Mouse (Mus musculus) ovary, adult 18-20 months (tissue): ENCODE data around the gene H2afy.

ENCODE experiments used
- DNase-seq: peaks from one replicate; pipeline ENCODE4 v3.0.0; 2022; ENCODE audit warnings: low spot score, mixed read lengths

The H2afy gene

GRCm38 (mm10) chr13:56111601-56112000 lies 24.6 kb downstream of the H2afy start:
- DNase-seq, result no peak

- no peak for DNase-seq
Observed at GRCm38 (mm10) chr13:56110694-56111531, 25.2 kb downstream of the H2afy start.

GRCm38 (mm10) chr13:56109703-56110102 lies 26.5 kb downstream of the H2afy start:
- DNase-seq, result no peak

GRCm38 (mm10) chr13:56108849-56109519 lies 27.2 kb downstream of the H2afy start:
- no peak for DNase-seq

- DNase-seq, result no peak
Observed at GRCm38 (mm10) chr13:56104971-56105391, 31.2 kb downstream of the H2afy start.

GRCm38 (mm10) chr13:56103796-56104746 lies 32.1 kb downstream of the H2afy start:
- DNase-seq, result no peak

GRCm38 (mm10) chr13:56102160-56102559 lies 34.0 kb downstream of the H2afy start:
- no peak for DNase-seq

GRCm38 (mm10) chr13:56095601-56096195 lies 40.5 kb downstream of the H2afy start:
- DNase-seq, result no peak

- DNase-seq, result no peak
Observed at GRCm38 (mm10) chr13:56094544-56094943, 41.6 kb downstream of the H2afy start.

GRCm38 (mm10) chr13:56093680-56094079 lies 42.5 kb downstream of the H2afy start:
- no peak for DNase-seq

GRCm38 (mm10) chr13:56092606-56093005 lies 43.6 kb downstream of the H2afy start:
- DNase-seq, result no peak

GRCm38 (mm10) chr13:56090597-56090996 lies 45.6 kb downstream of the H2afy start:
- DNase-seq, result no peak

GRCm38 (mm10) chr13:56088602-56089001 lies 47.6 kb downstream of the H2afy start:
- no peak for DNase-seq

GRCm38 (mm10) chr13:56087936-56088335 lies 48.2 kb downstream of the H2afy start:
- DNase-seq, result no peak

GRCm38 (mm10) chr13:56084146-56084905 lies 51.8 kb downstream of the H2afy start:
- DNase-seq, result no peak

GRCm38 (mm10) chr13:56081656-56082055 lies 54.5 kb downstream of the H2afy start:
- peak; percentile 20 for DNase-seq

GRCm38 (mm10) chr13:56079616-56080015 lies 56.5 kb downstream of the H2afy start:
- DNase-seq, result no peak

- no peak for DNase-seq
Observed at GRCm38 (mm10) chr13:56078724-56079262, 57.4 kb downstream of the H2afy start.

GRCm38 (mm10) chr13:56075930-56076329 lies 60.2 kb downstream of the H2afy start:
- no peak for DNase-seq

GRCm38 (mm10) chr13:56073186-56073585 lies 63.0 kb downstream of the H2afy start:
- no peak for DNase-seq

- DNase-seq, result no peak
Observed at GRCm38 (mm10) chr13:56072268-56072607, 63.9 kb downstream of the H2afy start.
